Mouse (Mus musculus): ENCODE measurements around the gene Adgrv1.

- TF ChIP-seq GATA1 (IDR thresholded peaks at IDR 0.05; ENCODE audit: low read length) (no peak), TAL1 (IDR thresholded peaks at IDR 0.05; ENCODE audit: low read length) (no peak)
These were observed 251.1 kb downstream of the Adgrv1 start for GRCm38 (mm10) chr13:81381835-81382234.
